Mouse (Mus musculus) spleen, adult 18-20 months (tissue): ENCODE measurements around the gene Pcbp3.

Experiments
- DNase-seq, 2 experiments: peaks; one replicate each; pipeline ENCODE4 v3.0.0; 2022; ENCODE audit warnings: mixed read lengths in 2 of 2

Gene Pcbp3

DNA sequence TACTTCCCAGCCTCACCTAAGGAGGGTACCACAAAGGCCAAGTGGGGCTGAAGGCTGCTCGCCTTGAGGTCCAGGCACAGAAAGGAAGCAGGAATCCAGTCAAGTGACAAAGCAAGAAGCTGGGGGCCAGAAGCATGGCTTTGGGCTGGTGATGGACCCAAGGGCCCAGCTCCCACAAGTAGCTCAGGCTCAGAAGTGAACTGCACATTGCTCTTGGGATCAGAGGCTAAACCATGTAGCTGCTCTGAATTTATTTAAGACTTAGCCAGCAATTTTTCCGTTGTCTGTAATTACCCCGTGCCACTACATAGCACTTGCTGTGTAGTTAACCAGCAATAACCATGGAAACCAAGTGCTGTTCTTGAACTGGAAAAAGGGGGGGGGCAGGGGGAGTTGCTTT lies 117.3 kb downstream of the Pcbp3 start:
- no peak for DNase-seq

DNA sequence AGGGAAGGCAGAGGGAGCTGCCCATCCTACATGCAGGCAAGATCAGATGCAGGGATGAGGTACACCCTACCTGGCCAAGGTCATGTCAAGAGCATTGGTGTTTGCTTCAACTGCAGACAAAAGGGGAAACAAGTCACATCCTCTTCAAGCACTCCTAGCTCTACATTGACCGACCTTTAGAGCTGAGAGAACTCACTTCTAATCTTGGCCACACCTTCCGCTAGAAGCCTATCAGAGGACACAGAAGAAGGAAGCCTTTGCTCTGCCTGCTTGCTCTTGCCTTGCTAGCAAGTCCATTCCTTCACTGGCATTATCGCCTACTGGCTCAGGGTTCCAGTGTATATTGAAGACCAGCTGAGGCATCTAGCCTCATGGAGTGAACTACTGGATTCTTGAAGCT lies 119.6 kb downstream of the Pcbp3 start:
- no peak for DNase-seq

DNA sequence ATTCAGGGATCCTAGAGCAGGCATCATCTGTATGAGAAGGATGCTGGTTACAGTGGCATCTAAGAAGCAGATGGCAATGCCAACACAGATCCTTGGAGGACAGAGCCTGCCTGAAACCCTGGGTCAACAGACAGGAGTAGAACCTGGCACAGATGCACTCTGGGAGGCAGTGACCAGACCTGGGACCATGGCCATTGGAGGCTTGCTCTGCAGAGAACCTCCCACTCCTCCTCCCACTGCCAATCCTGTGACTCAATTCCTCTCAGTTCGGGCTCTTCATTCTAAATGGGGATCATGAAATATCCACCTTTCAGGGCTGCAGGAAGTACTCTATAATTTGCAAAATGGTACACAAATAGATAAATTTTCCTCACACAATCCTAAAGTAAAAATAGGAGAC lies 120.5 kb downstream of the Pcbp3 start:
- no peak for DNase-seq

DNA sequence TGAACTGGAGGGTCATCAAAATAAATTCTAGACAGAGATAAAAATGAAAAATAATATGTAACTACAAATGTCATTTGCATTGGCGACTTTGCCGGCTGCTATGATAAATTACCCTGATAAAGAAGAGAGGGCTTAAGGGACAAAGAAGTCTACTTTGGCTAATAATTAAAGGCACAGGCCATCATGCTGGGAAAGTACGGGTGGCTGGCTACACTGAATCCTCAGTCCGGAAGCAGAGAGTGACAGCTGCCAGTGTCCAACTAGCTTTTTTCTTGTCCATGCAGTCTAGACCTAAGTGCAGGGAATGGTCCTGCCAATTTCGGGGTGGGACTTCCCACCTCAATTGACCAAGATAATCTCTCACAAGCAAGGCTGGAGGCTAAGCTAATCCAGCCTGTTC lies 121.1 kb downstream of the Pcbp3 start:
- no peak for DNase-seq

DNA sequence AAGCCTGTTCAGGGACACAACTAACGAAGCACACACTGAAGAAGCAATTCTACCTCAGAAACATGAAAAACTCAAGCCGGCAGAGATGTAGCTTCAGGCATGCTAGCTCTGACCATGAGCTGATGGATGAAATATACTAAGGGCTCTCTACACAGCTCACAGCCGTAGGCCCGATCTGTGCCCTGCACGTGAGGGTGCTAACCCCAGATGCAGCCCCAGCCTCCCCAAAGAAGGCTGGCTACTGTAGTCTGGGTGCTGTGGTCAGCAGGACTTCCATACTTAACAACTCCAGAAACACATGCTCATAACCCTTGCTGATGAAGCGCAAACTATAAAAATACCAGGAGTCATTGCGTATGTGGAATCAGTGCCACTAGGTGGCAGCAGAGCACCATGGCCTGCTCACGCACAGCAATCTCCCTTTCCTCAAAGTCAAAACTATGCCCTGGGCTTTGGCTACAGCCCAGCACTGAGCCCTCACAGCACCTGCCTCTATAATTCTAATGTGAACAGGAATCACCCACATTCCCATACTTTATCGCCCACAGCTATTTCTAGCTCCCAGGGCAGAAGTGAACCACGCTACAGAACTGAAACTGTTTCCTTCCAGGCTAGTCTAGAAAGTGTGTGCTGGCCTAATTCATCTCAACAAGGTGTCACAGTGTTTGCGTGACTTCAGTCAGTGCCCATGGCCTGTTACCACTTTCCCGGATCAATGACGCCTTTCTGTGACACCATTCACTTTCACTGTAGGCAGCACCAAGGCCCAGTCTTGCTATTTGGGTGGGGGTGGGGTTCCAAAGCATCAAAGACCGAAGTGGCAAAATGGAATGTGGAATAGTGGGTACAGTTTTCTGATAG lies 126.0 kb downstream of the Pcbp3 start:
- DNase-seq, result peak; percentile 42 to 74

DNA sequence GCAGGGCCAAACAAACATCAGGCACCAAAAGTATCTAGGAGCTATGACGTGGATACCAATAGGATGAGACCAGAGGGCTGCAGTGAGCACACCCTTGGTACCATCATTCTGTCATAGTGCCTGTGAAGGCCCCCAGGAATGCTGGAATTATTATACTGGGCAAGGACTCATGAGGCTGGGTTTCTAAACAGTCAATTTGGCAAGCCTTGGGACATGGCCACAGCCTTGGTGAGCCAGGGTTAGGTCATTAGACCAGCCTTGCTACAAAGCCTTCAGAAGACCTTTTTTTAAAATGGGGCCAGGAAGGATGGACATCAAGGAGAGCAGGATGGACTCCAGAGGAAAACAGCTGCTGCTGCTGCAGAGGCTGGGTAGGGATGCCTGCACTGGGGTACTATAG lies 128.8 kb downstream of the Pcbp3 start:
- DNase-seq, result no peak

DNA sequence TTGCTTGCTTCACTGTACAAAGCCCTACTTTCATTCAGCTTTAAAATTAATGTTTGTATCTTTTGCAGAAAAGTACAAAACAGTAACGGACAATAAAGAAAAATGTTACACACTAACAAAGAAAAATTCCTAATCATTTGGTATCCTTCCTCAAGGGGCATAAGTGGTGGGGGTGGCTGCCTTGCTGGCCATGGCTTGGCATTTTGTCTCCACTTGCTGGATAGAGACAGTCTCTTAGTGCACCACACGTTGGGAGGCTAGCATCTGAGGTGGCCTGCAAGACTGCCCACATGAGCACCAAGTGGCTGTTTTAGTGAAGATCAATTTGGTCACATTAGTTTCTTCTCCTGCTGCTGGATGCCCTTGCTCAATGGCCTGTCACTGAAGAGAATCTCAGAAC lies 129.8 kb downstream of the Pcbp3 start:
- DNase-seq, result no peak

DNA sequence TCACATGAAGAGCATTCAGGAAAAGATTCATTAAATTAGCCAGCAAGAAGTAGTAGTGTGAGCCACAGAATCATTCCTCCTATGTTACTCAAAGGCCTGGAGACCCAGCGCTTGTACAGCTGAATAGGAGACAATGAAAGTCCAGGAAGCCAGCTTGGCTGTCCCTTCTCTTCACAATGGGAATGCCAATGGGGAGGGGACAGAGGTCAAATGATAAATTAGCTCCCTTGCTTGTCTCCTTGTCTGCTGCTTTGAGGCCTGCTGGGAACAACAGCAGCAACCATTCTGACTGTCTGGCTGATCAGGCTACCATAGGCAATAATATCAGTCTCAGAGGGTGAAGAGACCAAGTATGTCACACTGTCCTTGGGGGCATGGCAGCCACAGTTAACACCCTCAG lies 130.5 kb downstream of the Pcbp3 start:
- DNase-seq, result no peak

DNA sequence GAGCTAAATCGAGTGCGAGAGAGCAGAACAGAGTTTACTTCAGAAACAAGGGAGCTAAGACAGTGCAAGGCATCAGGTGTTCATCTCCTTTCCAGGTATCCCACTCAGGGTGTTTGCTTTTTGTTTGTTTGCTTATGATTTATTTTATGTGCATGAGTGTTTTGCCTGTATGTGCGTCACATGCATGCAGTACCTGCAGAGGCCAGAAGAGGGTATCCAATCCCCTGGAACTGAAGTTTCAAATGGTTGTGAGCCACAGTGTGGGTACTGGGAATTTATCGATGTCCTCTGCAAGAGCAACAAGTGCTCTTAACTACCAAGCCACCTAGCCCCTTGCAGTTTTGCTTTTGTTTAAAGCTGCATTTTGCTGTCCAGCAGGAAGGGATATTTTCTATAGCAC lies 132.8 kb downstream of the Pcbp3 start:
- DNase-seq, result no peak

DNA sequence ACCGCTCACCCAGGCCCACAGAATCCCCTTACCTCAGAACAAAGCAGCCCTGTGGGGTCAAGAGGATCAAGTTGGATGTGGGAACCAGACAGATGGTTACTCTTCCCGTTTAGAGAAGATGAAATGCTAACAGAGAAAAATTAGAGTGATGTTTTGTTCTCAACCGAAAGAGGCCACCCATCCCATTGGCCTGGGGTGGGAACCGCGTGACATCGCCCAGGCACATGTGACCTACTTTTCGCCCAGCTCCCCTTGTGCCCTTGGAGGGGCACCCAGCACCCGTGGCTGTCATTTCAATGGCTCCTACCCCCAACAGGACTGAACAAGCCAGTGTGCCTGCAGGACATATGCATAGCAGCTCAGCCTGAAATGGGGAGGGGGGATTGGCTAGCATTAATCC lies 139.0 kb downstream of the Pcbp3 start:
- no peak for DNase-seq

DNA sequence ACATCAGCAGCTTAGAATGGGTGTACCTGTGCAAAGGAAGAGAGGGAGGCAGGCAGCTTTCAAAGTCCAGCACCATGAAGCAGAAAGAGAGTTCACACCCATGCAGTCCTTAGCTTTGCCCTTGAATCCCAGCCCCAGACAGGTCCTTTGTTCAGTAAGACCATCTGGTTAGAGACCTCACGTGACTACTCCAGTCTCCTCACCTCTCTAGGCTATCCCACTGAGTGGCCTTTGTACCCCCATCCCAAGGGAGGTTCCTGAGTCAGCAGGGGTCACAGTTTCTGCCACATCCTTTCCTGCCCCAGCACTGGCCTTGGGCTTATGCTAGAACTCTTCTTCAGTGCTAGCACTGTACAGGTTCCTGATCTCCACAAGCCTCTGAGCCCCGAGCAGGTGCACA lies 142.4 kb downstream of the Pcbp3 start:
- DNase-seq, result no peak

DNA sequence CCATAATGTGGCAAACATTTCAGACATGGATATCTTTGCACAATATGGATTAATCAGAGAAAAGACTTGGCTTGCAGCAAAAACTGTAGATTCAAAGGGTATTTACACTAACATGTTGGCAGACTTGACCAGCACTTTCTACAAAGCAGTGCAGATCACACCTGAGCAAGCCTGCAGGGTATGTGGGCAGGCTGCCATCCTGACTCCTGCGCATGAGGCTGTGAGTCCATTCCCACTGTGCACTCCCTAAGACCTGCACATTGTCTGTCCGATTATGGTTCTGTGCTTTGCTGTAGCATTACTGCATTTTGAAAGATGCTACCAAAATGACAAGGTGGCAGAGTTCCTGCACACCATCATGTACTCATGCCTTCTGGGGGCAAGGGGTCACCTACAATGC lies 143.3 kb downstream of the Pcbp3 start:
- DNase-seq, result no peak

DNA sequence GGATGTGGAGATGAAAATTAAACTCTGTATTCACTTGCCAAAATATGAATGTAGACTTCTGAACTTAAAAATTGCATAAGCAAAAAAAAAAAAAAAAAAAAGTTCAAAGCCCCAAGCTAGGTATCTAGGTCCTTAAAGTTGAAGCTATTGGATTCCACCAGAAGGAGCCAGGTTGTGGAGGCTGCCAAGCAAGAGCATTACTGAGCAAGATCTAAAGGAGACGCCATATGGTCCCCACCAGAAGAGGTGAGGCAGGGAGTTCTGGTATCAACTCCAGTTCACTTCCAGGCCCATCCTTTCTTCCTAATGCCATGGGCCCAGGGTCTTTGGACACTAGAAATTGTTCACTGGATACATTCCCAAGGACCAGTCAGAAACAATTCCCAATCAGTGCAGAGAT lies 144.8 kb downstream of the Pcbp3 start:
- no peak for DNase-seq

DNA sequence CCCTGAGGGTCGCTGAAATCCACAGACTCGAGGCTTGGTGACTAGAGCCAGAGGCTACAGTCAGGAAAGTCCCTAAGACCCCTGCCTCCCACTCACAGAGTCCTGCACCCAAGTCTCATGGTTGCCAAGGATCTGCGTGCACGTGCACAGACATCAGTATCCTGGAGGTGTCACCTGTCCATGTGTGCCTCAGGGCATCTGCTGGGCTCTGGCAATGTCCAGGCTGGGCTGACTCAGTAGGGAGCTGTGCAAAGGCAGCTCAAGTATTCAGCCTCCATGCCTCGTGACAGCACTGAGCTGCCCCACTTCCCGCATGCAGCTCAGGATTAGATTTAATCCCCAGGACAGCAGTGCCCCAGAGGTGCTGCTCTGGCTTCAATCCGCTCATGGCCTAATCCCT lies 145.3 kb downstream of the Pcbp3 start:
- DNase-seq, result no peak

DNA sequence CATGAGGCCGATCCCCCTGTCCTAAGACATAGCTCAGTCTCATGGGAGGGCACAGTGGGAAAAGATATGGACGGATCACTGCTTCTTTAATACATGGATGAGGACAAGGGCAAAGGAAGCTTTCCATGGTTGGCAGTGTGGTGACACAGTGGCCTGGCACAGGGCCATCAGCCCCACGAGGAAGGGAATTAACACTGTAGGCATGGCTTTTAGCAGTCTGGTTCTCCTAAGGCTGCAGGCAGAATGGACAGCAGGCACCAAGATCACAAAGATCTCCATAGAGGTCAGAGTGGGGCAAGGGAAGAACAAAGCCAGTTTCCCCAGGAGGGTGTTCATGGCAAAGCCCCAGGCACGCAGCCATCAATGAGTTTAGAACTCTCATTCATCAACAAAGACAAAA lies 146.2 kb downstream of the Pcbp3 start:
- no peak for DNase-seq

DNA sequence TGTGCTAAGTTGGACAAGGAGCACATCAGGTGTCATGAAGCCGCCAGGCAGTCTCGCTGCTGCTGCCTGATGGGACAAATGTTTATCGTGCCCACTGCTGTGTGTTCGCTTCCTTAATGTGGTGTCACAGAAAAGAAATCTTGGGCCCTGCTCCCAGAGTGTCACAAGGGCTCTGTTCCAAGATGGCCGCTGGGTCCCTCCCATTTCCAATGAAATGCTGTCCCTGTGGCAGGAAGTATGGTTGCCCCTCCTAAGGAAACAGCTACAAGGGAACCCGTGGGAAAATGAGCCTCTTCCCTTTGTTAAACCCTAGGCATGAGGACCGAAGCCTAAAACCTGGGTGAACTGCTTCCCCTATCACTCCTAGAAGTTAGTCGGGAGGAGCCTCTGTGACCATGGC lies 146.9 kb downstream of the Pcbp3 start:
- DNase-seq, result no peak

DNA sequence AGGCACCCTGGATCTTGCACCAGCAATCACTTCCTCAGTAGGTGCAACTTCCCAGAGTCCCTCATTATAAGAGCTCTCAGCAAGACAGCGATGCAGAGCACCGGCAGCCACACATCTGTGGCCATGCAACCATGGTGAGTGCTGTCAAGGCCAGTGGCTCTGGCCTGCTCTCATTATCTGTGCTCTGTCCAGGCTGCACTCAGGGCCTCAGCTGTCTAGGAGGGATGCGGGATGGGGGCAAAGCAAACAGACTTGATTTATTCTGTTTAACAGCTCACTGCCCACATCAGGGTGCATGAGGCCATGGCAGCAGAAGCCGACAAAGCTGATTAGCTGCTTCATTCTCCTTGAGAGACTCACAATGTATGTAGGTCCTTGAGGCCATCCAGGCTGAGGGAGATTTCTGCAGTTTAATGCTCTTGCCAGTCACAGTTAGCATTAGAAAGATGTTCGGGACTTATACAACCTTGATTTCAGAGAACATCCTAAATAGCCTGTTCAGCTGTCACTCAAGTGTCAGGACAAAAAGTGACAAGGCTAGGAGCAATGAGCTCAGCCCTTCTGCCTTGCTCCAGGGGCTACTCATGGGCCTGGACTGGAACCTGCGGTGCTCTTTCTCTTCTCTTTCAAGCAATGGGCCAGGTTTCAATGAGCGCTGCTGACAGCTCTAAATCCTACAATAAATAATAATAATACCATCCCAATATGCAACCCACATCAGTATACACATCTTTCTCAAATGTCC lies 151.6 kb downstream of the Pcbp3 start:
- DNase-seq, result no peak

DNA sequence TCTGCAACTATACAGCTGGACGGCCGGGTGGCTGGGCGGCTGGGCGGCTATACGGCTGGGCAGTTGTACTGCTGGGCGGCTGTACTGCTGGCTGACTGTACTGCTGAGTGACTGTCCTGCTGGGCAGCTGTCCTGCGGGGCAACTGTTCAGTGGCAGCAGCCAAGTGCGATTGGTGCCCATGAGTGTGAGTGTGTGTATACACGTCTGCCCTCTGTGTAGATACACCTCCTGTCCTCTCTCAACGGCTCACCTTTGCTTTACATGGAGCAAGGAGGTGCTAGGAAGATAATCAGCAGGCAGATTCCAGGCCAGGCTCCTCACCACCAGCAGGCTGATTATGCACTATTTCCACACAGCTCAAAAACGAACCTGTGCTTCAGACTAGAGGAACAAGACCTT lies 152.2 kb downstream of the Pcbp3 start:
- DNase-seq, result no peak

DNA sequence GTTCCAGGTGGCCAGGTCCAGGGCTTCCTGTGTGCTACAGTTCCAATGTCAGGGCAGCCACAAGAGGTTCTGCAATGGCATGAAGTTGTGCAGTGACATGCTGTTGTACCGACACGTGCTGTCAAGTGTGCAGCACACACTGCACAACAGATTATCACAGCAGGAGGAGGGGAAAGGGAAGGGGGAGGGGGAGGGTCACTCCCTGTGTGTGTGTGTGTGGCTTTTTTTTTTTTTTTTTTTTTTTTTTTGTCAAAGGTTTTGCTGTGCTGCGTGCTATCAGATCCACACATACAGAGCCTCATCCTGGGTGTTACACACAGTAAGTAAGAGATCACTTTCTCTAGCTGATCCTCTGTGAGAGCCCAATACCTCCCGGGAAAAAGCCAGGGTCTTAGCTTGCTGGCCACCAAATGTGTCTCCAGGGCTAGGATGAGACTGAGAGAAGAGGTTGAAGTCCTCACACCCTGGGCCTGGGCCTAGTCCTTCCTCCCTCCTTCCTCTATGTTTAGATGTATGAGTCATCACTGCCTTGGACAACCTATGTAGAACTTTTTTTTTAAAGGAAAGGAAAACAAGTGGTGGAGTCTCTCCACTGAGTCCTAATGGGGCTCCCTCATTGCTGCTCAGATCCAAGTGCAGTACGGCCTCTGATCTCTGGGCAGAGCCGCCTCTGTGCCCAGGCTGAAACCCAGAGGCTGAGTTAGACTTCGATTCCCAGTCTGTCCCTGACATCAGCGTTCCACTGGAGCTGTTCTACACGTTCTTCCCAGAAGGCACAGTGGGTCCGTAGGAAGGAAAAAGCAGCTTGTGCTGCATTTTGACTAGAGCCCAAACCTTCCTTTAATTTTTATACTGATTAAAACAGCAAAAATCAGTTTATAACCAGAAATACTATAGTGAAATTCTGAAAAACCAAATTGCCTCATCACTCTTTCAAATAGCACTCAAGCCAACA lies 153.0 kb downstream of the Pcbp3 start:
- DNase-seq, result no peak

DNA sequence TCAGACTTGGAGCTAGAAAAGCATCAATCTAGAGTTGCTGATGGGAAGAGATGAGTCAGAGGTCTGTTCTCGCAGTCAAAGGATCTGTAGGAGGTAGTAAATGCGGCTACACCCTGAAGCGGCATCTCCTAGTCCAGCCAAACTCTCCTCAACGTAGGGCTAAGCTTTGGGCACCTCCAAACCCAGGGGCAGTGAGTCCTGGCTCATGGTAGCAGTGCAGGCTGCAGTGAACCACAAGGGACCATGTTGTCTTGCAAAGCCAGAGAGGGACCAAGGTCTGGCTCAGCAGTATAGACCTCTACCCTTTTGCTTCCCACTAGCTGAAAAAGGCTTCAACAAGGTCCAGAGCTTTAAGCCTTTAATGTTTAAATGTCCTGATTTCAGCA lies 159.2 kb downstream of the Pcbp3 start:
- no peak for DNase-seq

DNA sequence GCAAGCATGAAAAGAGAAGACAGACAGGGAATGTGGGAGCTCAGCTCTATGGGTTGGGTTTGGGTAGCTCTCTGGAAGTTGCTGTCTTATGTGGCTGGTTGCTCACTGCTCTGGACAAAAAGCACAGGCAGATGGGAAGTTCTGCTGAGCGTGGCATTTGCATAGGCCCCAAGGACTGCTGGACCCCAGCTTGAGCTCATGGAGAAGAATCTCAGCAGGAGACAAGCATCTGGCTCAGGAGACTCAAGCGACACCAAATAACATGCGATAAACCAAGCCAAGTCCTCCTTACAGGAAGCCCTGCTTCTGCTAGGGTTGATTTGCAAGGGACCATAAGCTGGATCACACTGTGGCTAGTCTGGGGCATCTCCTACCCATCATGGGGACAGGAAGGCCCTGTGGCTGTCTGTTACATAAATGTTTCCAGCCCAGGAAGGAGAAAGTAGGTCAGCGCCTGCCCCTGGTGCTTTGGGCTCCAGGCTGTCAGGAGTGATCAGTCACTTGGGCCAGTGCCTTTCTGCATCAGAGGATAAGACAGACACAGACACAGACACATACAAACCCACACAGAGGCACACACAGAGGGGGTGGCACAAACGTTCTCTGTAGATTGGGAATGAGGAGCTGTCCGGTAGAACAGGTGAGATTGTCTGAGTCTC lies 159.7 kb downstream of the Pcbp3 start:
- DNase-seq, result no peak

DNA sequence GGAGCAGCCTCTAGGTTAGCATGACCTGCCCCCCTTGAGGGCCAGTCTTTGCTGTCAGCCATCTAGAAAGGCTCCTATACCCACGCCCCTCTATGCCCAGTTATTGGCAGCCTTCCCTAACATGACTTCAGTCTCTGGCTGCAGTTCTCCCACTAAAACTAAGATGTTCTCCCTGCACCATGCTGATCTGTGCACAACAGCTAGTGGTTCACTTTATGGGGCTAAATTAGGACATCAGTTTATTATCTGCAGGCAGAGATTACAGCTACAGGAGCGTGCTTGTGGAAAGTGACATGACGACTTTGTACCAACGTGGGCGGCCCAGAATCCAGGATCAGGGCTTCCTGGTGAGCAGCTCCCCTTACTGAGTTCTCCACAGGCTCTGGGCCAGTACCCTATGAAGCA lies 160.4 kb downstream of the Pcbp3 start:
- no peak for DNase-seq
